Mouse (Mus musculus) forebrain, embryonic 12.5 days (tissue): ENCODE results near the gene Gm49361. TPM values are rescaled to one million over a fixed set of nuclear protein-coding genes. Genes with fewer than 3 reads are reported as not detected.

Experiments
- ATAC-seq: fragments of 200-750 bp; cut with Nextera tagmentation; 2 replicates; pipeline ENCODE4 v1.8.0; 2017; ENCODE audit warnings: moderate TSS enrichment; ENCODE audit not compliant: low FRiP score
- H3K27ac ChIP-seq: fragments of 300-500 bp; sonication (generic); 2 replicates; pipeline ENCODE4 v1.5.1; 2016; ENCODE audit warnings: mild to moderate bottlenecking
- H3K27me3 ChIP-seq: fragments of 300-500 bp; sonication (generic); 2 replicates; pipeline ENCODE4 v1.6.1; 2016; ENCODE audit warnings: mild to moderate bottlenecking
- H3K36me3 ChIP-seq: fragments of 300-500 bp; sonication (generic); replicated peaks from 2 replicates; pipeline ENCODE4 v1.6.1; 2016; ENCODE audit warnings: mild to moderate bottlenecking
- H3K4me1 ChIP-seq: fragments of 300-500 bp; sonication (generic); 2 replicates; pipeline ENCODE4 v1.6.1; 2016
- H3K4me2 ChIP-seq: fragments of 300-500 bp; sonication (generic); 2 replicates; pipeline ENCODE4 v1.6.1; 2016; ENCODE audit warnings: mild to moderate bottlenecking, moderate library complexity
- H3K4me3 ChIP-seq: fragments of 300-500 bp; sonication (generic); replicated peaks from 2 replicates; pipeline ENCODE4 v1.5.1; 2016; ENCODE audit warnings: mild to moderate bottlenecking
- H3K9ac ChIP-seq: fragments of 300-500 bp; sonication (generic); 2 replicates; pipeline ENCODE4 v1.6.1; 2016; ENCODE audit warnings: mild to moderate bottlenecking
- H3K9me3 ChIP-seq: fragments of 300-500 bp; sonication (generic); 2 replicates; pipeline ENCODE4 v1.6.1; 2016
- WGBS: fragments of 180-500 bp; shearing (Covaris S2); methylation state at CpG from one replicate; pipeline ENCODE4 v1.1.7; 2016; 5-methylcytosine and 5-hydroxymethylcytosine counted together
- polyA plus RNA-seq: library from polyadenylated mRNA; unstranded; fragments of >200 nt; fragmentation: Nextera tagmentation; extraction: Ambion mirVana; gene quantifications from 2 replicates; pipeline ENCODE4 v1.2.1, GENCODE M21; 2016

The Gm49361 gene
- polyA plus RNA-seq, 1 experiment from 2014 or later = not detected

DNA sequence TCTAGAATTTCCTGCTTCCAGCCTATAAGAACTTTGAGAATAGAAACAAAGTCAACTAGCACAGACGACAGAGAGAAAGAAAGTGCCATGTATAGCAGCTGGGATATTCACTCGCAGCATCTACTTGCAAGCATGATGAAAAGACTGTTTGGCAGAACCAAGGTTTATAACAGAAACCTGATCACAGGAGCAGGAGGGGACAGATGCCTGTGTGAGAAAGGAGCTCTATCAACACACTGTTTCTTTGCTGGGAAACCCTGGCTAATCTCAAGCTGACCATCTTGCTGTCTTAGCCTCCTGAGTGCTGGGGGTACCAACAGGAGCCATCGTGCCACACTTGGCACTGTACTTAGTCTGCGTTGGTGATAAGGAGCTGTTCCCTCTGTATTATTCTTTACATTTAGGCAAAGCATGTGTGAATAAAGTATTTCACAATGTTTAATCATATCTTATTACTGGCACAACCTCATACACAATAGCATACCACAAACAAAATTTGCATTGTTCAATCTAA is 136.0 kb downstream of the Gm49361 start:
- no peak overlapping the region for H3K4me2 ChIP-seq

DNA sequence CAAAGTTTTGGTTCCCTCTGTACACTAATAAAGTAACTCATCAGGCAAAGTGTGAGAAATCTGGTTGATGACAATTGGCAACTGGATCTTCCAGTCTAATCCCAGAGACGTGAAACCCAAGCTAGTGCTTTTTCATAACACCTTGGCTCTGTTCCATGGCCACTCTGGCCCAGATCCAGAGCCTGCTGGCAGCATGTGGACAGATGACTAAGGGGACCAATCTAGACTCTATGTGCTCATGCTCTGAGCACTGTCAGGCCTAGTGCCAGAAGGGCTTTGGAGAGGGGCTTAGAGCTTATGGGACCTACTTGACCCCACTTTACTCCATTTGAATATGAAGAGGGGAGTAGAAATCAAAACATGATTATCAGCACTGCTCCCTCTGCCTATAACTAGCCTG is 138.4 kb downstream of the Gm49361 start:
- Histone ChIP-seq H3K27ac (no peak overlapping the region), H3K9ac (no peak overlapping the region), H3K4me2 (no peak overlapping the region), H3K27me3 (no peaks in the 10 kb centered on the region), H3K4me3 (no peak overlapping the region), H3K36me3 (peaks cover 16% of the 10 kb centered on the region), H3K9me3 (no peaks in the 10 kb centered on the region), H3K4me1 (peaks cover 21% of the 10 kb centered on the region)
- 38% methylated on average over 1 of the region's 1 CpGs for WGBS
- ATAC-seq = peak; percentile 71; the same call in 1 of the 2 replicates

More for the DNA sequence above, 136.0 kb downstream of the Gm49361 start:
- Histone ChIP-seq H3K9ac (no peak overlapping the region), H3K4me1 (peaks cover 21% of the 10 kb centered on the region), H3K36me3 (no peaks in the 10 kb centered on the region), H3K4me3 (no peak overlapping the region), H3K27ac (no peak overlapping the region), H3K27me3 (no peaks in the 10 kb centered on the region), H3K9me3 (no peaks in the 10 kb centered on the region)
- WGBS = 83% methylated on average over 4 of the region's 4 CpGs
- ATAC-seq = no peak

DNA sequence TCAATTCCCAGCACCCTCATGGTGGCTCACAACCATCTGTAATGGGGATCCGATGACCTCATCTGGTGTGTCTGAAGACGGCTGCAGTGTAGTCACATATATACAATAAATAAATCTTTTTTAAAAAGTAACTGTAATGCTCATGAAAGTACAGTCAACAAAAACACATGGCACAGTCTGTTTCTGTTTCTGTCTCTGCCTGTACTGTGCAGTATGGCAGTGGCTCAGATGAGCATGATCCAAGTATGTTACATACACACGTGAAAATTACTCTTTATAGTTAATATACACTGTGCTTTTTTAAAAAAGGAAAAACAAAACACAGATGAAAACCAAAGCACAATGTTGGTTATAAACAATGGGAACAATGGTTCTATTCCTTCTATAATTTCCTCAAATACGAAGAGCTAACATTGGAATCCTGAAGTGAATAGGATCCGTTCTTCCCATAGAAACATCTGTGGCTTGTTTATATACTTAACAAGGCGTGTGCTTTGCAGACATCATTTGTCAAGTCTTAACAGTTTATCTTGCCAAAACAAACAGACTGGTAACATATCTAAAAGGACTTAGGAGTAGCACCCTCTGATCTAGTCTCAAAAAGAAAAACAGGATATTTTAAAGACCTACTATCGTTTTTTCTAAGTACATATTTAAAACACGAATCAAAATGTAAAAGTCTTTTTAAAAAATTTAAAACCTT is 139.1 kb downstream of the Gm49361 start:
- Histone ChIP-seq H3K4me2 (no peak overlapping the region), H3K4me3 (no peak overlapping the region), H3K9ac (no peak overlapping the region), H3K36me3 (peaks cover 21% of the 10 kb centered on the region), H3K9me3 (no peaks in the 10 kb centered on the region), H3K27ac (no peak overlapping the region), H3K4me1 (peaks cover 21% of the 10 kb centered on the region), H3K27me3 (no peaks in the 10 kb centered on the region)
- WGBS = 86% methylated on average over 8 of the region's 8 CpGs
- ATAC-seq = no peak

DNA sequence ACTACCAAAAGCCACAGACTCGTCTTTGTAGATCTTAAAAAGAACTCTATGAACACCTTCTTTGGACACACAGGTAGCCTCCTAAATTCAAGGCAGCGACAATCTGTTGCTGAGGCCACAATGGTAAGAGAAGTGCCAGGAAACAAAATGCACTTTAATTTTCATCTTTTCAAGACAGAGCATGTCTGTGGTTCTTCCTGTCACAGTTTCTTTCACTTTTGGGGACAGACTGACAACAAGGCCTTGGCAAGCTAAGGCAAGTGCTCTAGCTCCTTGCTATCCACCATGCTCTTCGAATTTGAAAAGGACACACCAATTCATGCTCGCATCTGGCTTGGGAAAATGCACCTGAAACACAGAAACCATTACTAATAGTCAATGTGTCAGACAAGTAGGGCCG is 152.6 kb downstream of the Gm49361 start:
- Histone ChIP-seq H3K36me3 (peaks cover 74% of the 10 kb centered on the region), H3K9ac (no peak overlapping the region), H3K27me3 (no peaks in the 10 kb centered on the region), H3K4me2 (no peak overlapping the region), H3K27ac (no peak overlapping the region), H3K4me1 (no peaks in the 10 kb centered on the region), H3K4me3 (no peak overlapping the region), H3K9me3 (no peaks in the 10 kb centered on the region)
- 93% methylated on average over 5 of the region's 5 CpGs for WGBS
- no peak for ATAC-seq

Other genes with a start within 250 kb of the Gm49361 start
- 2.1 and 2.7 TPM in 2 replicates for gene Il17d, start 221.3 kb downstream of the Gm49361 start, polyA plus RNA-seq
- 71.6 and 77.7 TPM in 2 replicates for gene Eef1akmt1, start 174.5 kb downstream of the Gm49361 start, polyA plus RNA-seq
- gene Xpo4, start 80.7 kb downstream of the Gm49361 start, polyA plus RNA-seq = 26.3 and 26.8 TPM in 2 replicates
- gene Lats2, start 12.3 kb upstream of the Gm49361 start, polyA plus RNA-seq = 14.5 and 15.0 TPM in 2 replicates
- 24.7 and 28.8 TPM in 2 replicates for gene Sap18, start 52.1 kb upstream of the Gm49361 start, polyA plus RNA-seq
- 50.2 and 52.4 TPM in 2 replicates for gene Ska3, start 80.1 kb upstream of the Gm49361 start, polyA plus RNA-seq
- 129 and 141 TPM in 2 replicates for gene Mrpl57, start 80.1 kb upstream of the Gm49361 start, polyA plus RNA-seq
- 58.9 and 61.2 TPM in 2 replicates for gene Zdhhc20, start 144.2 kb upstream of the Gm49361 start, polyA plus RNA-seq